Comparison of ENCODE assay signal across 11 mouse cellular contexts in genomic region chr16:95439794-95440193, GRCm38 (mm10).
DNase-seq lines count a peak whose midpoint lies in the region; ATAC-seq and TF ChIP-seq lines count a peak whose summit lies in the region.
"Had no signal": no experiment of that assay in that cellular context is flagged by ENCODE, and none has a peak within 500 bp of the region (broad histone marks: within the 10 kb centered on the region; RNA-seq: fewer than 3 reads in every experiment).

No protein-coding gene starts in this region.

- peak; percentile 79; the same call in 1 of the 2 replicates for TF ChIP-seq EP300 in liver, postnatal 0 days (IDR thresholded peaks at IDR 0.05; ENCODE audit: low read depth)

- H3K27ac ChIP-seq in kidney, embryonic 15.5 days: peak overlapping the region; percentile 70
- H3K27ac ChIP-seq in heart, embryonic 16.5 days (ENCODE audit: low read length): peak overlapping the region; percentile 83
- peak overlapping the region; percentile 17; the same call in 1 of the 2 replicates for H3K27ac ChIP-seq in liver, postnatal 0 days (ENCODE audit: low read depth)
- H3K27ac ChIP-seq in hindbrain, embryonic 11.5 days (ENCODE audit: low read depth, low read length): no peak overlapping the region
- H3K27ac ChIP-seq: neural tube, embryonic 12.5 days had no signal

- no peak for TF ChIP-seq POLR2A in brain, embryonic 14.5 days (IDR thresholded peaks at IDR 0.05; ENCODE audit: borderline replicate concordance, extremely low read depth, insufficient read depth, insufficient read length, poor library complexity, severe bottlenecking)

- H3K9me3 ChIP-seq in kidney, embryonic 15.5 days (replicated peaks): no peaks in the 10 kb centered on the region
- H3K9me3 ChIP-seq in heart, embryonic 16.5 days (replicated peaks; ENCODE audit: control insufficient read depth, low read length): no peaks in the 10 kb centered on the region
- H3K9me3 ChIP-seq in liver, postnatal 0 days (ENCODE audit: low read length): no peaks in the 10 kb centered on the region
- H3K9me3 ChIP-seq in hindbrain, embryonic 11.5 days (ENCODE audit: control insufficient read depth, low read length): no peaks in the 10 kb centered on the region
- H3K9me3 ChIP-seq: neural tube, embryonic 12.5 days had no signal

- no peak overlapping the region for H3K4me3 ChIP-seq in kidney, embryonic 15.5 days (replicated peaks)
- peak overlapping the region; percentile 31 for H3K4me3 ChIP-seq in heart, embryonic 16.5 days (ENCODE audit: low read length)
- H3K4me3 ChIP-seq in liver, postnatal 0 days (ENCODE audit: low read depth, low read length): no peak overlapping the region
- no peak overlapping the region for H3K4me3 ChIP-seq in hindbrain, embryonic 11.5 days (ENCODE audit: low read depth, low read length)
- H3K4me3 ChIP-seq: neural tube, embryonic 12.5 days had no signal

- DNase-seq in kidney, adult 8-10 months: no peak
- DNase-seq in brain, embryonic 14.5 days (ENCODE audit: low read depth): peak; percentile 14
- DNase-seq in liver, postnatal 0 days: no peak
- DNase-seq in frontal cortex, postnatal 14 days (ENCODE audit: low spot score in 2 of 2): no peak
- DNase-seq in hindbrain, embryonic 11.5 days (ENCODE audit: low spot score): no peak
- DNase-seq: cerebellum, adult 8-10 months; gastrocnemius, postnatal 10 days; thymus, adult 18-20 months had no signal

- H3K4me2 ChIP-seq in kidney, embryonic 15.5 days: peak overlapping the region; percentile 14; the same call in 1 of the 2 replicates
- peak overlapping the region; percentile 58 for H3K4me2 ChIP-seq in heart, embryonic 16.5 days (ENCODE audit: low read depth, low read length)
- H3K4me2 ChIP-seq in liver, postnatal 0 days (ENCODE audit: low read depth, low read length): peak overlapping the region; percentile 31
- H3K4me2 ChIP-seq in hindbrain, embryonic 11.5 days (replicated peaks; ENCODE audit: low read depth, low read length): no peak overlapping the region
- H3K4me2 ChIP-seq: neural tube, embryonic 12.5 days had no signal

- ATAC-seq in kidney, embryonic 15.5 days (replicated peaks; ENCODE audit: low FRiP score): no peak
- peak; percentile 42 for ATAC-seq in heart, embryonic 16.5 days (replicated peaks; ENCODE audit: extremely low read depth, insufficient read depth, low FRiP score)
- ATAC-seq in liver, postnatal 0 days: peak; percentile 70
- no peak for ATAC-seq in hindbrain, embryonic 11.5 days (ENCODE audit: low FRiP score)

- TF ChIP-seq CTCF in brain, embryonic 14.5 days (IDR thresholded peaks at IDR 0.05; ENCODE audit: borderline replicate concordance, extremely low read depth, insufficient read depth, insufficient read length): no peak
- no peak for TF ChIP-seq CTCF in liver, postnatal 0 days (IDR thresholded peaks at IDR 0.05; ENCODE audit: low read depth)

- no peaks in the 10 kb centered on the region for H3K27me3 ChIP-seq in kidney, embryonic 15.5 days
- H3K27me3 ChIP-seq in heart, embryonic 16.5 days (ENCODE audit: control insufficient read depth, insufficient read depth, low read length): no peaks in the 10 kb centered on the region
- H3K27me3 ChIP-seq in liver, postnatal 0 days (ENCODE audit: insufficient read depth, low read length): no peaks in the 10 kb centered on the region
- H3K27me3 ChIP-seq in hindbrain, embryonic 11.5 days (ENCODE audit: control insufficient read depth, insufficient read depth, low read length): no peaks in the 10 kb centered on the region
- H3K27me3 ChIP-seq: neural tube, embryonic 12.5 days had no signal

- no peaks in the 10 kb centered on the region for H3K36me3 ChIP-seq in kidney, embryonic 15.5 days
- H3K36me3 ChIP-seq in heart, embryonic 16.5 days (ENCODE audit: control insufficient read depth, insufficient read depth): no peaks in the 10 kb centered on the region
- H3K36me3 ChIP-seq in liver, postnatal 0 days (replicated peaks; ENCODE audit: insufficient read depth, low read length): no peaks in the 10 kb centered on the region
- no peaks in the 10 kb centered on the region for H3K36me3 ChIP-seq in hindbrain, embryonic 11.5 days (ENCODE audit: control insufficient read depth, insufficient read depth, low read length)
- H3K36me3 ChIP-seq: neural tube, embryonic 12.5 days had no signal

- peaks cover 29% of the 10 kb centered on the region for H3K4me1 ChIP-seq in kidney, embryonic 15.5 days
- H3K4me1 ChIP-seq in heart, embryonic 16.5 days (ENCODE audit: control insufficient read depth, insufficient read depth, low read length): peaks cover 42% of the 10 kb centered on the region
- H3K4me1 ChIP-seq in liver, postnatal 0 days (ENCODE audit: insufficient read depth): peaks cover 35% of the 10 kb centered on the region
- H3K4me1 ChIP-seq in hindbrain, embryonic 11.5 days (replicated peaks; ENCODE audit: control insufficient read depth, insufficient read depth, low read length): no peaks in the 10 kb centered on the region
- H3K4me1 ChIP-seq: neural tube, embryonic 12.5 days had no signal

- 46% methylated on average over 8 of the region's 8 CpGs for WGBS in kidney, embryonic 15.5 days
- 6% methylated on average over 8 of the region's 8 CpGs for WGBS in heart, embryonic 16.5 days
- WGBS in liver, postnatal 0 days (ENCODE audit: insufficient replicate concordance): 13% methylated on average over 8 of the region's 8 CpGs
- WGBS in hindbrain, embryonic 11.5 days: 80% methylated on average over 8 of the region's 8 CpGs

- no peak overlapping the region for H3K9ac ChIP-seq in kidney, embryonic 15.5 days
- H3K9ac ChIP-seq in heart, embryonic 16.5 days (ENCODE audit: low read length): peak overlapping the region; percentile 43; the same call in 1 of the 2 replicates
- H3K9ac ChIP-seq in liver, postnatal 0 days (replicated peaks): no peak overlapping the region
- H3K9ac ChIP-seq in hindbrain, embryonic 11.5 days (ENCODE audit: low read depth, low read length): no peak overlapping the region
- H3K9ac ChIP-seq: neural tube, embryonic 12.5 days had no signal

Comparison
In these comparisons a context has a peak if more than half of its experiments do, and no peak if none do; other contexts are left out.
1. ATAC-seq: peak in heart, embryonic 16.5 days (single experiment) and liver, postnatal 0 days (single experiment); none in kidney, embryonic 15.5 days (single experiment) and hindbrain, embryonic 11.5 days (single experiment).